Mouse (Mus musculus) left cerebral cortex, postnatal 4 days (tissue): ENCODE measurements around the gene Arl5a. TPM values are rescaled to one million over a fixed set of nuclear protein-coding genes. Genes with fewer than 3 reads are reported as not detected.

ENCODE experiments used
- DNase-seq: peaks from one replicate; pipeline ENCODE4 v3.0.0-alpha.2; 2022
- intact Hi-C: fragments of 180-260 bp; cut with DNase I; formaldehyde crosslinking; loops from one replicate; pipeline ENCODE4 v1.15.1; 2025
- total RNA-seq, 2 experiments: library from RNA; stranded (reverse); gene quantifications; 2 replicates each; pipeline ENCODE4 v1.2.3; 2021

Arl5a gene
- 10 to 100 TPM; 70.8 to 75.0 TPM for total RNA-seq

DNA sequence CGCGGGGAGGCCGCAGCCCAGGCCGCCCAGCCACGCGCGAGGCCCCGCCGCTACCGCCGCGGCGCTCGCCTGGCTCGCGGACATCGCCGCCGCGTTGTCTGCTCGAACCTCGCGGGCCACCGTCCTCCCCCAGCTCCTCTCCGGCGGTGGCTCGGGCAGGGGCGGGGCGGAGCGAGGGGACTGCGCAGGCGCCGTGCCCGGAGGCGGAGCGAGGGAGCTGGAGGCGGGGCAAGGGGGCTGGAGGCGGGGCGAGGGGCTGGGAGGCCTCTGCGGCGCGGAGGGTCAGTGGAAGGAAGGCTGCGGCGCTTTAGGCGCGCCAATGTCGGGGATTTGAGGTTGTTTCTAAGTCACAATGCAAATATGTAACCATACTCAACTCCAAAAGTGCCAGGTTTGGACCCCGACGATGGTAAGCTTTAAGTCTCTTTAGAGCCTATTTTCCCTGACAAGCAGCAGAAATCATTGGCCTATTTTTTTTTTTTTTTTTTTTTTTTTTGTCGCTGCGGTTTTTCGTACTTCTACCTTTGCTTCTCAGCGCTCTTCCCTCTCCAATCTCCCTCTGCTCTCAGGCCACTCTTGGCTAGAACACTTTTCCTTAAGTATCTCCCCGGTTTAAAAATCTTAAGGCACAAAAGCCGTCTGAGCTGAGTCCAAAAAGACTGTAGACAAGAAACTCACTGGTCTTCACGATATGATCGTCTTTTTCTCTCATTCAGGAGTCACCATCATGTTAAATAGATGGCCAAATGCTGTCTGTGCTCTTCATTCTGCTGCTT, at the start of gene Arl5a:
Arl5a (minus strand) TSS at position 155 of the 776 bp plus-strand sequence.
- intact Hi-C loops: loop anchor here (5.0 kb wide), 1 partner anchor 167 kb away; no protein-coding TSS in a partner anchor
- peak; percentile 98 for DNase-seq

DNA sequence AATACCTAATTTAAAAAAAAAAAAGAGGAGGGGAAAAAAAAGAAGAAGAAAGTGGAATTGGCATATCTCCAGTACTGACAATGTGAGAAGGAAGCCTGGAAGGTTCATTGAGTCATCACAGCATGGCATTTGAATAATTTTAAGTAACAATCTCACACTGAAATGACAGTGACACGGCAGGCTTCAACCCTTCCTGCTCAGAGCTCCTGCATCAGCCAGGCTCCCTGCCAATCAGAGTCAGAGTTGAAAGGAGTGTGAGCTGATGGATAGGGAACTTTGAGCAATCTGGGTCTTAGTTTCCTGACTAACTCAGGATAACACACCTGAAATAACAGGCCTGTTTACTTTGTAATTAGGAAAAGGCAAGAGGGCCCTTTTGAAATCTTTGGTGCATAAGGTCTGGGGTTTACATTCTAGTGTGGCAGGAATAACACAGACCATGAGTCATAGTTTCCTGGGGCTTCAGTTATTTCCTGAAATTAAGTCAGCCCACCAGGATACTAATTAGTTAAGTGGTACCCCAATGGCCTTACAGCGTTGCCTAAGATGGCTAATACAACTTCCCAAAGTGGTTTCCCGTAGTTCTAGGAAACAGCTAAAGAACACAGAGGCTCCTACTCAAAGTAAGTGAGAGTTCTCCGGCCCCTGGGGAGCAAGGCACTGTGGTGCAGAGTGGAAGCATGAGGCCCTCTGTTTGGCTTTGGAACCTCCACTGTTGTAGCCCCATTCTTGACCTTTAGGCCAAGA, 47.0 kb upstream of the Arl5a start:
- DNase-seq: no peak
- intact Hi-C loops: no loop called here

DNA sequence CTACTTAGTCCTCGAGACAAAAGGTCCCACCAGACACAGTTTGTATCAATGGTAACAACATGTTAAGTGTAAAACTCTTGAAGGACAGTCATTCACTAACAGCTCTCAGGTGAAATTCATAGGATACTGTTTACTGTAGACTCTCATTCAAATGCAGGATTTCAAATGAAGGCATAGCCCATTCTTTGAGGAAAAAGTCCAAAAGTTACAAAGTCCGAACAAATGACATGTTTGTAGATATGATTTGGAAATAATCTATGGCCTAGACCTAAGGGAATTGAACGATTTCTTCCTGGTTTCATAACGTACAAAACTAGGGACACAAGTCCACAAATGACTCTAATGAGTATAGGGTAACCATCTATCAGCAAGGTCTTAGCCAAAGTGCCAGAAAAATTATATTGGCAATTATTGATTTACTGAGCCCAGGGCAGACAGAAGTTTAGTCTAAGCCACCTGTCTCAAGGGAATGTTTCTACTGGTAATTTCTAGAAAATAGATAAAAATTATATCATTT, 45.4 kb upstream of the Arl5a start:
- intact Hi-C loops: no loop called here
- DNase-seq: no peak

DNA sequence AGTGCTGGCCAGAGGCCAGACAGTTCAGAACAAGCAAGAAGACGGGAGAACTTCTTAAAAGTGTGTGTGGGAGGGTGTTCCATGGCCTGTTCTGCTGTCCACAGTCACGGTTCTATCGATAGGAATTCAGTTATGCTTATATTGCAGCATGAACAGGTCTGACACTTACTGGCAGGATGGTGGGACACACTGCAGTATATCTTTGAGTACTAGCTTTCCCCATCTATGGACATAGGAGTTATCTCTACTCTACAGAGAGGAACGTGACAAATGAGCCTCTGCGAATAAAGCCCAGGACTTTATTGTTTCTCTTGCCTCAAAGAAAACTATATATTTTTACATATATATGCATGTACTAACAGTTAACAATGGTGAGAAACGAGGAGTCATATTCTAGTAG, 42.9 kb upstream of the Arl5a start:
- DNase-seq: no peak
- intact Hi-C loops: no loop called here

DNA sequence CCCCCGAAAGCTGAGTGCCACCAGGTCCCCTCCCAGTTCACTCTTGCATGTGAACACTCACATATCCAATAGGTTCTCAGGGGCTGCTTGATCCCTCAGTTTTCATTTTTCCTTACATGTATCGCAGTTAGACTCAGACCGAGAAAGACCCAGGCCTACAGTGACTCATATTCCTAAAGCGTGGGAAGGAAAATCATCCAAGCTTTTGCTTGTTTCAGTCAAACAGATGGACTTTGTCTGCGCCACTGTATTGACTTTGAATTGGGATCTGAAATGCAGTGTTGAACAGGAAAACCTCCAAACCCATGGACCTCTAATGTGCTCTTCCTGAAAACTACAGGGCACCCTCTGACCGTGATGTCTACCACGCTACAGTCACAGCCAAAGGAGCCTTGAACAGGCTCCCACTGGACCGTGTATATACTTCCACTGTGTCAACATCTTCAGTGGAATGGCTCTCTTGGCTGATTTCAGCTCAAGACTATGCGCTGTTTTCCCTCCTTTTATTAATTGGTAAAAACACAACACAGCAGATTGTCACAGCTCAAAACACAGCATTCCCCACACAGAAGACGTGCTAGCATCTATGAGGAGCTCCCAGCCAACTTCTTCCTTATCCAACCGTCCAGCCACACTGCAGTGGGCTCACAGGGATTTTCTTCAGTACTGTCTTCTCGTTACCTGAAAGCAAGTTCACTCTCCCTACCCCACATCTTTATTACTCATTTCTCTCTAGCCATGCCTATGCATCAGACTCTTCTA, 36.7 kb upstream of the Arl5a start:
- intact Hi-C loops: no loop called here
- DNase-seq: no peak

DNA sequence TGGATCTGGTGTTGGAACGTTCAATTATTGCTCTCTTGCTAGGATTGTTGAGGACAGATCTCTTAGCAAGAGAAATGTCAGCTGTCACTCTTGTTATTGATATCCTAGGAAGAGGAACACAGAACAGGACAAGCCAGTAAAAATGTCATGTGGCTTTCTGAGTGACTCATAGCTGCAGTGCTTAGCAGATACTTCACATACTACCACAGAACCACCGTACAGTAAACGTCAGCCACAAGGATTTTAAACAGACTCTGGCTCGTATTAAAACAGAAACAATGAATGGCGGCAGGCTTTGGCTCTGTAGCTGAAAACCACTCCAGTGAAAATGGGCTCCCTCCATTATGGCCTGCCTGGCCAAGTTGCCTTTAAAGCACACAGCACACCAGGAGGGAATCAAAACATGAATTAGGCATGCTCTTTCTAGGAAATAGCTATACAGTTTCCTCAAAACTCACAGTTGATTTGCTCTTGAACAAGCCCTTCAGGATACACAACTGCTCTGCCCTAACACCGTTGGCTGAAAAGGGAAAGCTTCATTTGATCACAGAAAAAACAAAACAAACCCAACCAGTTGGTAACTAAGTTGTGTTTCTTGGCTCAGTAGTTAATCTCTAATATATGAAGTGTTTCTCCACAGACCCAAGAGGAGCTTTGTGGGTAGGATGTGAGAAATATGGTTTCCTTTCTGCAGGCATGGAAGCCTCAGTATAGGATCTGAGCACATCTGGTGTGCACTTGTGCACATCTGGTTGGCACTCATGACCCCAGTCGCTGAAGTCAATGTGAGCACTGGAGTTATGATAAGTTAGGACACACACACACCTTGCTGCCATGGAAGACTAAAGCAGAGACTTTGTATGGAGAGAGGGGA, 31.1 kb upstream of the Arl5a start:
- intact Hi-C loops: no loop called here
- no peak for DNase-seq

DNA sequence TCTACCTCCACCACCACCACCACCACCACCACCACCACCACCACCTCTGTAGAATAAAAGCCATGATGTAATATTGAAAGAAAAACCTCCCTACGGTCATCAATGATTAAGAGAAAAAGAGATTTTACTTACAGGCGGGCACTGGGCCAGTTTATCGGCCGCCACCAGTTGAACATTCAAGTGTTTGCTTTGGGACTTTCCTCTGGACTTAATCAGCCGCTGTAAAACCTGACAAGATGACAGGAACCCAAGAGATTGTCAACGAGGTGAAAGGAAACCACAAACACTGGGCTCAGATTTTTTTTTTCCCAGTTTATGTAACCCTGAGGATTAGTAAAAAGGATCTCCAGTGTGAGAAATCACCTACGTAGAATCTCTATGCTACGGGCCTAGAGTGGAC, 25.1 kb upstream of the Arl5a start:
- intact Hi-C loops: no loop called here

DNA sequence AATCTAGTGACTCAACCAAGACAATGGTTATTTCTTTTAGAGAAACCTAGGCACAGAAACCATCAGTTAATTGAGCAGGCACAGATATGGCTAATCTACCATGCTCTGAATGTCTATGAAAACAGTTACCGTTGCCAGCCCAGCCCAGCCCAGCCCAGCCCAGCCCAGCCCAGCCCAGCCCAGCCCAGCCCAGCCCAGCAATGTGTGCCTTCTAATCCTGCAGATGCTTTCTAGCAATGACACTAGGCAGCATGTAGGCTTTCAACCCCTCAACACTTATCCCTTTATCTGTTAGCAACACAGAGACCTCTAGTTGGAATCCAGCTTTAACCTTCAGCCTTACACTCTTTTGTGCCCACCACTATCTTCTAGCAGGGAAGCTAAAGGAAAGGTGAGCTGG, 24.2 kb upstream of the Arl5a start:
- intact Hi-C loops: no loop called here
- DNase-seq: no peak

More for the DNA sequence above, 25.1 kb upstream of the Arl5a start:
- DNase-seq: no peak

DNA sequence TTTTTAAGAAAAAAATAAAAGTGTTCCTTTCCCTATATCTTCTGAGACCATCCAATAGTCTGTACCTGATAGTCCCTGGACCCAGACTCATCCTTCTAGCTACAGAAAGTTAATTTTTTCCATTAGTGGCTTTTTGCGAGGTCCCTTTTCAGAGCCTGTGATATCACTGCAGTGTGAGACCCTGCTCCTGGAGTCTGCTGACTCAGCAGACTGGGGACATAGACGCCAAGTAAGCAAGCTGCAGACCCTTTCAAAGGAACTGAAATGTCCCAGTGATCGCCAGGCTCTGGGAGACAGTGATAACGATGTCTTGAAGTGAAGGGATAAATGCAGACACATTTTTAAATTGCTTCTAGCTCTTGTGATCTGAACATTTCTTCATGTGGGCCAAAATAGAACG, 21.9 kb upstream of the Arl5a start:
- intact Hi-C loops: no loop called here
- DNase-seq: no peak

DNA sequence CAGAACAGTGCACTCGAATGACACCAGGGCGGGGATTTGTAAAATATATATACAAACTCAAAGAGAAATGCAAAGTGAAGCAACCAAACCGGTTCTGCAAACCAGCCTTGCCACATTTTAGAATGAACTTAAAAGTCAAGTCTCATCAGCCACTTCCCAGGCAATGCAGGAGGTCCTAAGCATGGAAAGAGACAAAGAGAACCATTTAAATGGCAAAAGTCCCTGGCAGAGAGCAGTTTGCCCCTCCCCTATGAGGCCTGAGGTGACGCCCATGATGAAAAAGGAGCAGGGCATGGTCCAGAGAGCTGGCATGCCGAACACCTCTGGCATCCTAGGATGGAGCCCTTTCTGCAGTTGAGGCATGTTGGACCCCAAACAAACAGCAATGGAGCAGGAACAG, 17.4 kb upstream of the Arl5a start:
- intact Hi-C loops: no loop called here
- DNase-seq: no peak

DNA sequence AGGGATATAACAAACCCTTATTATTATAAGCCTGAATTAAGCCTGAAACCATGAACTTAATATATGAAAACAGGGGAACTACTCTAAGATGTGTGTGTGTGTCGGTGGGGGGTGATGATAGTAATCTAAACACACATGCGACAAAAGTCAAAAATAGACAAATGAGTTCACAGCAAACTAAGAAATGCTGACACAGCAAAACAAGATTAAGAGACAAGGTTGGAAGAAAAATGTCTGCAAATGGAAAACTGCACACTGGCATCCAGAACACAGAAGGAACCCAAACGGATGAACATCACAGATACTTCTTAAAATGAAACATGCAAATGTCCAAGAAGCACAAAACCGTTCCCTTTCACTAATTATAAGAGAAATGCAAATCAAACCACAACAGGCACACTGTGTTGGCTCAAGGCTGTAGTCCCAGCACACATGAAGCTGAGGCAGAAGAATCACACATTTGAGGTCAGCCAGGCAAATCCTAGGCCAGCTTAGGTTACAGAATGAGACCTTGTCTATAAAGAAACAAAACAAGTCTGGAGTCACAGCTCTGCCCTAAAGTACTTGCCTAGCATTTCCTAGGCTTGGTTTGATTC, 15.8 kb upstream of the Arl5a start:
- no peak for DNase-seq
- intact Hi-C loops: no loop called here

DNA sequence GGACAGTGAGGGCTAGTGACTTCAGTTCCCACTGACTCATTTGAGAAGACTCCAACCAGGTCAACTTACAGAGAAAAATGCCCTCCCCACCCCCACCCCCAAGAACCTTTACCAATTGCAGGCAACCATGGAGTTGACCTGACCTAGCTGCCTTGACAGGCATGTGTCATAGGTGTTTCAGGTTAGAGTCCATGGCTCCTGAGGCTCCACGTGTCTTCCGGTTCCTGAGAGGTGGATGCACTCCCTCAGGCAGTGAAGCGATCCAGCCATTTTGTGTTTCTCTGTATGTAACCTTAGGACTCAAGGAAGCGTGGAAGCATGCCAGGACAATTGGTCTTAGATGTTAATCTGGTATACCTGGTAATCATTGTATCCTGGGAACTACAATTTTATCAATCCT, 13.7 kb upstream of the Arl5a start:
- no peak for DNase-seq
- intact Hi-C loops: no loop called here

DNA sequence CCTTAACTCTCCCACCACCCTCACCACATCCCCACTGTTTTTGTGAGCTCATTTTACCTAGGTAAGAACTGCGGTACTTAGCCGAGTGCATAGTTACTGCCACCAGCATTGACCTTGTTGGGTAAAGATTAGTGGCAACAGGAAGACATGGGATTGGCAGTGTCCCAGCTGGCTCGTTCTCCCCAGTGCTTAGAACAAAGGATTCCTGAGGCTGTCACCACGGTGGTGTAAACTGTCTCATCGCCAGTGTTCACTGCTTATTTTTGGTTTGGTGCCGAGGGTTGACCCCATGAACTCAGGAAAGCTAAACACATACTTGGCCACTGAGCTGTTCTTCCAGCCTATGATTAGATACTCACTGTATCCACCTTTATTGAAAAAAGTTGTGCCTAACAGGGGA, 13.3 kb upstream of the Arl5a start:
- DNase-seq: peak; percentile 59
- intact Hi-C loops: no loop called here

DNA sequence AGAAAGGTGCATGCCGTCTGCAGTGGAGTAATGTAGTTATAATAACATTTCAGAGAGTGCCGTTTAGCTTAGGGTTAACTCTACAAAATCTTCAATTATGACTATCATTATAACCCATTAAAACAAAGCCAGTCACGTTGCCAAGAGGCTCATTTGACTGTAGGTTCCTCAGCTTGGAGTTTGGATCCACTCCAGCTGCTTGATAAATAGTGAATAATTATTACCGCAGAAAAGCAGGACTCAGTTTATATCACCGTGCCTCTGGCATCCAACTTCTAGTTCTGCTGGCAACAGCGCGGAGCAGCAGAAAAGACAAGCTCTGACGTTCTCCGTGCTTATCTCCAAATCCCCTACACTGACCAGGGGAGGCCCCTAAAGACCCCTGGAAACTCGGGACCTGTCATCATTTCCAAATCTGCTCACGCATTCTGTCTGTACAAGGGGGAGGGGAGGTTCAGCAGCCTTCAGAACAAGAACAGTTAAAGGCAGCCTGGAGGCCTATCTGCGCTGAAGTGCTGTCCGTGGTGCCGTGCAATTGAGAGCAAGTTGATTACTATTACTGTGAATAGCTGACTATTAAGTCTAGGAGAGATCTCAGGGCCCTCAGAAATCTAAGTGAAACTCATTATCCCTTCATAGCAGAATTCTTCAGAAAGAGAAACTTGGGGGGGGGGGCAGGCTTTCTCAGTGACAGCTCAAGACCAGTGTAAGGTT, 11.4 kb upstream of the Arl5a start:
- no peak for DNase-seq
- intact Hi-C loops: no loop called here

DNA sequence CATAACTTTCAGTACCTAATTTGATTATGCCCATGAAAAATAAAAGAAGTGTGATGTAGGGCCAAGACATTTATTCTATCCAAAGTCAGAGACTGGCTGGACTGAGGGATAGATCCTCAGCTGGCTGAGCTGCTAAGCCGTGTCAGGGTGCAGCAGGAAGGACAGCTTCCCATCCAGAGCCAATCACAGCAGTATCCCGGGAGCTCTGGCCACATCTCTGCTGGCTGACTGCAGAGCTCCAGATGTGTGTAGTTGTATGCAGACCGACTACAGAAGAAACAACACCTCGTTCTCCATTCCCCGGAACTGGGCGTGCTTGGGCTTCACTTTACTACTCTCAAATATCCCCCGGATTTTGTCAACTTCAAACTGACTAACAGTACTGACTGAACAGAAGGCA, 8.7 kb upstream of the Arl5a start:
- intact Hi-C loops: no loop called here
- DNase-seq: no peak

DNA sequence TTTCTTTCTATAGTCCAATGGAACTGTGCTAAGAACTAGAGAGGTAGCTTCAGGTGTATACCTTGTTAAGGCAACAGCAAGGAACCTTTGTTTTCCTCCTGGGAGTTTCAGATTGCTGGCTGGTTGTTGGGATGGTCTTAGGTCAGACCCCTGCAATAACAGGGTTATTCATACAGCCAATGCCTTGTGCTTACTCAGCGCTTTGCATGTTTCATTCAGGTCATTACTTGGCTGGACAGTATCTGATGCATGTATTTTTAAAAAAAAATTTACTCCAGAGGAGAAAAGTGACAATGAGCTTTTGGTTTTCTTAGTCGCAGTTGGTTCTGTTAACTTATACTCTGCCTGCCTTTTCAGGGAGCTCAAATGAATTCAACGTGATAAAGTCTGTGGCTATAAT, 2.7 kb upstream of the Arl5a start:
- no peak for DNase-seq
- intact Hi-C loops: no loop called here

DNA sequence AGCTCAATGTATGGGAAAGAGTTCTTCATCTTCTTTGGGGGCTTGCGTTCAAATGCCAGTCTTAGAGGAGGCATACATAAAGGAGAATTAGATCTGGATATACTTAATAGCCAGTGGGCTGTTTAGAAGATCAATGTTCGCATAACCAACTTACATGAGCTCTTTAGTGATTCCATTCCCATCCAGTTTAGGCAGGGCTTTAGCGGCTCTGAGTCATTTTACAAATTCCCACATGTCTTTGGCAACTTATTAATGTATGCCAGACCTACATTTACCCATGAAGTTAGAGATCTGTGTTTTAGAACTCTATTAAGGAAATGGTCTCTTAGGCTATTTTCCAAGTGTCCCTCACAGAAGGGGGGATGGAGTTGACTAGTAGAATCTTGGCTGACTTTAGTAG, 1.3 kb upstream of the Arl5a start:
- intact Hi-C loops: no loop called here
- DNase-seq: no peak

DNA sequence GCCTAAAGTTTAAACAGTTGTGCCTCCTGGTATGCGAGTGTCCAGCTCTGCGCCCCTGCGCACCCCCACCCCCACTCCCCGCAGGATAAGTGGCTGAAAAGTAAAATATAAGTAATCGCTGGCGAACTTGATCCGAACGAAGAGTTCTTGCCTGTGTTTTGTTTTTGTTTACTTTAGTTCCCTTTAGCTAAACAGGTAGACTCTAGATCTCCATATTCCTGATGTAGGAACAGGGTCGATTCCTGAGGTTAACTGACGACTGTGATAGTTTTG, 758 bp upstream of the Arl5a start:
- no peak for DNase-seq
- intact Hi-C loops: no loop called here

DNA sequence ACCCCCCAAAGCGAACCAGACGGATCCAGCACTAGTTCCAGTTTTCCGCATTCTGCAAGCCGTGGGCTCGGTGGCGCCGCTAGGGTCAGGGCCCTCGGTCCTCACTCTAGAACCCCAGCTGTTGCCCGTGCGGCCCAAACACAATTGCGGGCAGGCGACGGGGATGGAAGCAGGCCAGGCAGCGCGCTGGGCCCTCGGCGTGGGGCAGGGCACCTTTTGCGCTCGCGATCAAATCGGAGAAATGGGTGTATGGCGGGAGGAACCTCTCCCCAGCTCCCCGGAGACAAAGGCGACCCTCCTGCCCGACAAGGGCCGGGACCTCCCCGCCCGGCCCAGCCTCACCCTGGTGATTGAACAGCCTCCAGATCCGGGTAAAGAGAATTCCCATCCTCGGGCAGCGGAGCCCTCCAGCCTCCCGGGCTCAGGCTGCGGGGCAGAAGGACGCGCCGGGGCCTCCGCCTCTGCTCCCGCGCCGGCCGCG, 413 bp downstream of the Arl5a start:
- peak; percentile 52 for DNase-seq
- intact Hi-C loops: loop anchor here (5.0 kb wide), 1 partner anchor 168 kb away; no protein-coding TSS in a partner anchor
